Mouse (Mus musculus): Measurements from ENCODE around the gene Agpat2.

Gene Agpat2

GRCm38 (mm10) chr2:26626081-26626480 lies 21.9 kb upstream of the Agpat2 start:
- no peak for DNase-seq (ENCODE audit: low spot score)

GRCm38 (mm10) chr2:26625419-26625818 lies 21.2 kb upstream of the Agpat2 start:
- no peak for DNase-seq (ENCODE audit: low spot score)

GRCm38 (mm10) chr2:26622984-26623383 lies 18.8 kb upstream of the Agpat2 start:
- DNase-seq (ENCODE audit: low spot score) = no peak

- no peak for DNase-seq (ENCODE audit: low spot score)
These were observed 17.0 kb upstream of the Agpat2 start for GRCm38 (mm10) chr2:26621246-26621645.

GRCm38 (mm10) chr2:26617928-26618327 lies 13.7 kb upstream of the Agpat2 start:
- no peak for DNase-seq (ENCODE audit: low spot score)

- DNase-seq (ENCODE audit: low spot score) = no peak
These were observed 13.1 kb upstream of the Agpat2 start for GRCm38 (mm10) chr2:26617331-26617730.

- DNase-seq (ENCODE audit: low spot score) = no peak
These were observed 11.4 kb upstream of the Agpat2 start for GRCm38 (mm10) chr2:26615459-26616124.

- no peak for DNase-seq (ENCODE audit: low spot score)
These were observed 10.7 kb upstream of the Agpat2 start for GRCm38 (mm10) chr2:26614903-26615302.

GRCm38 (mm10) chr2:26611896-26612295 lies 7.7 kb upstream of the Agpat2 start:
- DNase-seq (ENCODE audit: low spot score) = no peak

GRCm38 (mm10) chr2:26611054-26611453 lies 6.8 kb upstream of the Agpat2 start:
- no peak for DNase-seq (ENCODE audit: low spot score)

- no peak for DNase-seq (ENCODE audit: low spot score)
These were observed 6.3 kb upstream of the Agpat2 start for GRCm38 (mm10) chr2:26610526-26610925.

- DNase-seq (ENCODE audit: low spot score) = no peak
These were observed 5.0 kb upstream of the Agpat2 start for GRCm38 (mm10) chr2:26609261-26609661.

GRCm38 (mm10) chr2:26608781-26609180 lies 4.6 kb upstream of the Agpat2 start:
- no peak for DNase-seq (ENCODE audit: low spot score)

- DNase-seq (ENCODE audit: low spot score) = no peak
These were observed 3.1 kb upstream of the Agpat2 start for GRCm38 (mm10) chr2:26607056-26607910.

- no peak for DNase-seq (ENCODE audit: low spot score)
These were observed 2.4 kb upstream of the Agpat2 start for GRCm38 (mm10) chr2:26606579-26606978.

GRCm38 (mm10) chr2:26605331-26605730 lies 1.1 kb upstream of the Agpat2 start:
- DNase-seq (ENCODE audit: low spot score) = no peak

- DNase-seq (ENCODE audit: low spot score) = no peak
These were observed 1.1 kb downstream of the Agpat2 start for GRCm38 (mm10) chr2:26603159-26603558.

- no peak for DNase-seq (ENCODE audit: low spot score)
These were observed 1.6 kb downstream of the Agpat2 start for GRCm38 (mm10) chr2:26602631-26603030.

- no peak for DNase-seq (ENCODE audit: low spot score)
These were observed 2.6 kb downstream of the Agpat2 start for GRCm38 (mm10) chr2:26601595-26601994.

GRCm38 (mm10) chr2:26600664-26601063 lies 3.6 kb downstream of the Agpat2 start:
- DNase-seq (ENCODE audit: low spot score) = no peak

GRCm38 (mm10) chr2:26599965-26600364 lies 4.3 kb downstream of the Agpat2 start:
- no peak for DNase-seq (ENCODE audit: low spot score)

GRCm38 (mm10) chr2:26598462-26598861 lies 5.8 kb downstream of the Agpat2 start:
- no peak for DNase-seq (ENCODE audit: low spot score)

GRCm38 (mm10) chr2:26597810-26598209 lies 6.4 kb downstream of the Agpat2 start:
- DNase-seq (ENCODE audit: low spot score) = no peak
